Mouse (Mus musculus) hindbrain, embryonic 15.5 days (tissue): ENCODE measurements at regions not wholly inside any gene's neighbourhood (a gene's known extent, or its start where the extent isn't known, plus 50 kb on each side); places are given as distances from the start of the nearest gene placed in this dataset.

Source experiments
- ATAC-seq: fragments of 200-750 bp; cut with Nextera tagmentation; 2 replicates; pipeline ENCODE4 v1.8.0; 2017; ENCODE audit warnings: low read depth, moderate number of reproducible peaks, moderate TSS enrichment; ENCODE audit not compliant: low FRiP score
- H3K27ac ChIP-seq: fragments of 300-500 bp; sonication (generic); replicated peaks from 2 replicates; pipeline ENCODE4 v1.5.1; 2015; ENCODE audit warnings: mild to moderate bottlenecking, inconsistent platforms
- H3K27me3 ChIP-seq: fragments of 300-500 bp; sonication (generic); 2 replicates; pipeline ENCODE4 v1.6.1; 2015; ENCODE audit warnings: control low read depth, inconsistent platforms
- H3K36me3 ChIP-seq: fragments of 300-500 bp; sonication (generic); 2 replicates; pipeline ENCODE4 v1.6.1; 2015; ENCODE audit warnings: control low read depth, inconsistent platforms
- H3K4me1 ChIP-seq: fragments of 300-500 bp; sonication (generic); replicated peaks from 2 replicates; pipeline ENCODE4 v1.6.1; 2015; ENCODE audit warnings: control low read depth, inconsistent platforms
- H3K4me2 ChIP-seq: fragments of 300-500 bp; sonication (generic); 2 replicates; pipeline ENCODE4 v1.6.1; 2015; ENCODE audit warnings: moderate library complexity, mild to moderate bottlenecking, inconsistent platforms
- H3K4me3 ChIP-seq: fragments of 300-500 bp; sonication (generic); 2 replicates; pipeline ENCODE4 v1.5.1; 2015; ENCODE audit warnings: mild to moderate bottlenecking, inconsistent platforms
- H3K9ac ChIP-seq: fragments of 300-500 bp; sonication (generic); 2 replicates; pipeline ENCODE4 v1.6.1; 2015; ENCODE audit warnings: inconsistent platforms
- H3K9me3 ChIP-seq: fragments of 300-500 bp; sonication (generic); 2 replicates; pipeline ENCODE4 v1.6.1; 2016; ENCODE audit warnings: control low read depth, inconsistent platforms
- WGBS: fragments of 180-500 bp; shearing (Covaris S2); methylation state at CpG from one replicate; pipeline ENCODE4 v1.1.7; 2015; 5-methylcytosine and 5-hydroxymethylcytosine counted together

DNA sequence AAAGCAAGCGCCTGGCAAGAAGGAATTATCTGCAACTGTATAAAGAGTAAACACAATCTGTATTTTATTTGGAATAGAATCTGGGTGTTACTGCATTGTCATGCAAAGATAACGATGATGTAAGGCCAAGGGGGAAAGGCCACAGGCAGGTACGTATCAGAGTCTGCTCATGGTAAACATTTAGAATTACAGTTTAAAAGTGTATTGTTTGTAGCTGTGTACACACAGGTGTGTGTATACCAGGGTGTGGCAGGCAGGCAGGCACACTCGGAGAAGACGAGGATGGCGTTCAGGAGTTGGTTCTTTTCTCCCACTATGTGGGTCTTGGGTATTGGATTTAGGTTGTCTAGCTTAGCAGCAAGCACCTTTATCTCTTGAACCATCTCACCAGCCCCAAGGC, 242.9 kb upstream of the Atp5g3 start:
- no peaks in the 10 kb centered on the region for H3K36me3 ChIP-seq
- H3K27me3 ChIP-seq, result no peaks in the 10 kb centered on the region
- no peak overlapping the region for H3K4me3 ChIP-seq
- no peak overlapping the region for H3K9ac ChIP-seq
- H3K9me3 ChIP-seq, result no peaks in the 10 kb centered on the region
- no peak for ATAC-seq
- WGBS, result 85% methylated on average over 6 of the region's 6 CpGs
- no peak overlapping the region for H3K27ac ChIP-seq
- H3K4me1 ChIP-seq, result peaks cover 17% of the 10 kb centered on the region
- H3K4me2 ChIP-seq, result no peak overlapping the region

DNA sequence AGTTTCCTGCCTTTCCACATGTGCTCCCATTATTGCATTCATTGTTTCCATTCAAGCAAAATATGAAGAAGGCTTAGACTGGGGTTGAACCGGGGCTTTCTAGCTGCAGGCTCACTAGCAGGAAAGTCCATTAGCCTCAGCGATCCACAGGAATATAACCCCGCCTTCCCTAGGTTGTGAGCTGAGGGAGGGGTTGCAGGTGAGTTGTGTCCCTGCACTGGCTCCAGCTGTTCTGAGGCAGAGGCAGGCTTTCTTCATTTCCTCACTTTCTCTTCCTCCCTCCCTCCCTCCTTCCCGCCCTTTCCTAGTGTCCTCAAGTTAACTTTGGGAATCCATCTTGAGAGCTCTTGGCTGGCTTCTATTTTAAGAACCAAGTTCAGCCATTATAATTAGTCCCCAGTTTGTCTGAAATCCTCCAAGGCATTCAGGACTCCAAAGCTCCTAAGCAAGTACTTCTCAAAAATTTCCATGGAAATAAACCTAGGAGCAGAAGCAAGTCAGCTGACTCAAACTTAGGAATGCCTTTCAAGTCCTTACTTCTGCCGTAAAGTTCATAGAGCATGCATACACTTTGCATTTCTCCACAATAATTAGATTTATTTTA, 242.2 kb upstream of the Atp5g3 start:
- H3K36me3 ChIP-seq, result no peaks in the 10 kb centered on the region
- peak overlapping the region; percentile 13 for H3K4me2 ChIP-seq
- H3K9me3 ChIP-seq, result no peaks in the 10 kb centered on the region
- H3K9ac ChIP-seq, result no peak overlapping the region
- H3K4me3 ChIP-seq, result no peak overlapping the region
- no peak for ATAC-seq
- WGBS, result 45% methylated on average over 5 of the region's 5 CpGs
- H3K4me1 ChIP-seq, result peaks cover 17% of the 10 kb centered on the region
- peak overlapping the region; percentile 61 for H3K27ac ChIP-seq
- H3K27me3 ChIP-seq, result no peaks in the 10 kb centered on the region

DNA sequence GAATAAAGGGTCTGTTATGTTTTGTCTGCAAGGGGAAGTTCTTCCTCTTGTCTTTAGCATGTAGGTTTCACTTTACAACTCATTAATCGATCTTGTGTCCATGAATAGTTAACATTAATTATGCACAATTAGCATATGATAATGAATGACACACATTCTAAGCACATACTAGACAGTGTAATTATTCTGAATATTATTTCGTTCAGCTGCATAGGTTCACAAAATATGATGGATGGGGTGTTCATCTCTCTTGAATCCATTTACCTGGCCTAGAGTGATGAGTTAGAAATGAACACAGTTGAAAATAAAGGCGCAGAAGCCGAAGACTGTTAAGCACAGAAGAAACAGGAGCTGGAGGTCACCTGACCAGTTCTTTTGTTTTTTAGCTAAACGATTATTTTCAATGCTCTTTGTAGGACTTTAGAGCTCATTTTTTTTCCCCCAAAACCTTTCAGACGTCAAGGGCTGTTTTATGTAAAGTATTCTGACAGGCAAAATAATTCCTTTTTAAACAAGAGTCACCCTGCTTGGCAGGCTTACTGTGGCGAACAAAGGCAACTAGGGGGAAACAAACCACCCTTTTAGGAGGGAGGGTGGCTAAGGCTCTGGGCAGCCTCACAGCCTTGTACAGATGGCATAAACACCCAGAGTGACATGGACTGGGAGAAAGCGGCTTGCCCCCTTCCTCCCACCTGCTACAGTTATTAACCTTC, 241.6 kb upstream of the Atp5g3 start:
- 19% methylated on average over 8 of the region's 8 CpGs for WGBS
- no peak for ATAC-seq
- peaks cover 17% of the 10 kb centered on the region for H3K4me1 ChIP-seq
- no peak overlapping the region for H3K4me3 ChIP-seq
- H3K27ac ChIP-seq, result peak overlapping the region; percentile 61
- no peaks in the 10 kb centered on the region for H3K9me3 ChIP-seq
- H3K4me2 ChIP-seq, result peak overlapping the region; percentile 13
- no peaks in the 10 kb centered on the region for H3K27me3 ChIP-seq
- H3K36me3 ChIP-seq, result no peaks in the 10 kb centered on the region
- H3K9ac ChIP-seq, result no peak overlapping the region

DNA sequence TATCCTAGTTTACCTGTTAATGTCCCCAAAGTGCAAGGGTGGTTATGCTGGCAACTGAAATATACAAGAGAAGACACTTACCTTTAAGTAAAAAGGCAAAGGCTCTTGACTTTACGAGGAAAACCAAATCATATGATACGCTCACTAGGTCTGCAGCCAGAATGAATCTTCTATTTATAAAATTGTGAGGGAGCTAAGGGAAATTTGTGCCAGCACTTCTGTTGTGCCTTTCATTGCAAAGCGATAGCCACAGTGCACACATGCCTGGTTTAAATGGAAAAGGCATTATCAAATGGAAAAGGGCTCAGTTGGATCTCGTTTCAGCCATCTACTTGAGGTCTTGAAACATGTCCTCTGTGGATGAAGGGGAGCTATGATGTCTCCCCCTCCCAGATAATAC, 236.1 kb upstream of the Atp5g3 start:
- WGBS, result 78% methylated on average over 4 of the region's 4 CpGs

DNA sequence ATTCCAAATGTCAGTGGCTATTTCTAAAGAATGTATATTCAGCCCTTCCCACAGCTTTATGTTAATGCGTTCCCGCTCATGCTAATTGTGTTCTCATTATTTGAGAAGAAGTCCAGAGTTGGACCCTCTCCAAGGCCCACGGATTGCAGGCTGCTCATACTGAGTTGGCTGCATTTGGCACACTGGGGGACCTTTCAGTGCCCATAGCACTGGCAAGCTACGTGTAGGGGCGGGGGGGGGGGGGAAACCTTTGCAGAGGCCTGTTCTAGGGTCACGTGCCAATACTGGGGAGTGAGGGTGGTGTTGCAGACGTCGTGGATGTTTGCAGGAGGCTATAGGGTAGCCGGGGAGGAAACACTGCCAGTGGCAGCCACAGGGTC, 225.5 kb upstream of the Atp5g3 start:
- Histone ChIP-seq H3K4me3 (no peak overlapping the region), H3K27ac (peak overlapping the region; percentile 48; the same call in 1 of the 2 replicates), H3K36me3 (no peaks in the 10 kb centered on the region), H3K9me3 (no peaks in the 10 kb centered on the region), H3K4me1 (peaks cover 19% of the 10 kb centered on the region), H3K27me3 (0 out of 2 replicates have a peak, but pooled peaks cover 3% of the 10 kb centered on the region), H3K4me2 (peak overlapping the region; percentile 33), H3K9ac (no peak overlapping the region)
- ATAC-seq, result peak; percentile 72
- 9% methylated on average over 9 of the region's 9 CpGs for WGBS

More for the DNA sequence above, 236.1 kb upstream of the Atp5g3 start:
- Histone ChIP-seq H3K36me3 (no peaks in the 10 kb centered on the region), H3K4me3 (no peak overlapping the region), H3K9ac (no peak overlapping the region), H3K27ac (no peak overlapping the region), H3K4me1 (peaks cover 5% of the 10 kb centered on the region; the same call in 1 of the 2 replicates), H3K4me2 (no peak overlapping the region), H3K27me3 (no peaks in the 10 kb centered on the region), H3K9me3 (no peaks in the 10 kb centered on the region)
- ATAC-seq, result no peak

DNA sequence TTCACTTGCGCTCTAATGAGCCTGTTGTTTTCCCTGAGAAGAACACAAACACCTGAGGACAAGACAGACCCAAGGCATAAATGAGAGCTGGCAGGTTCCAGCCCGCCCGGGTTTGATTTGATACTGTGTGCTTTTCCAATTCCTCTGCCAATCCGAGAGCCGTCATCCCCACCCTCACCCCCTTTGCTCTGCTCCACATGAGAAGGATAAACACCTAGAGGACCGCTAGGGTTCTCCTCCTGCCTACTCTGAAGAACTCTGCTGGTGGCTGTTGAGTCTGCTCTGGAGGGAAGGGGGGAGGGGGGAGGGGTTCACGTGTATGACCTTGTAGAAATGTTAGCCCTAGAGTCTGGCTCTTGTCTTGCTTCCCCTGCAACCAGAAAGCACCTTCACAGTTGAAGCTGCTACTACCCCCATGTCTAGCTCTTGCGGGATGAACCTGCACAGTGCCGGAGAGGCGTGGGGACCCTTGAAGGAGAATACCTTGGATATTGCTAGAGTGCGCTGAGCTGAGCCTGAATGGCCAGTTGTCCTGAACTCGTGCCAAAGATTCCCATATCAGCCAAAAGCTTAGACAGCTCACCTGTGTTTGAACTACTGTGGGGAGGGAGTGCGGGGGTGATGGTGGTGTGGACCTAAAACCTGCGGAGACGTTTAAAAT, 225.0 kb upstream of the Atp5g3 start:
- WGBS, result 32% methylated on average over 15 of the region's 15 CpGs
- H3K9me3 ChIP-seq, result no peaks in the 10 kb centered on the region
- no peaks in the 10 kb centered on the region for H3K36me3 ChIP-seq
- no peak overlapping the region for H3K9ac ChIP-seq
- peak overlapping the region; percentile 33 for H3K4me2 ChIP-seq
- peak; percentile 62; the same call in 1 of the 2 replicates for ATAC-seq
- peaks cover 19% of the 10 kb centered on the region for H3K4me1 ChIP-seq
- no peak overlapping the region for H3K4me3 ChIP-seq
- peak overlapping the region; percentile 48; the same call in 1 of the 2 replicates for H3K27ac ChIP-seq
- 0 out of 2 replicates have a peak, but pooled peaks cover 3% of the 10 kb centered on the region for H3K27me3 ChIP-seq

DNA sequence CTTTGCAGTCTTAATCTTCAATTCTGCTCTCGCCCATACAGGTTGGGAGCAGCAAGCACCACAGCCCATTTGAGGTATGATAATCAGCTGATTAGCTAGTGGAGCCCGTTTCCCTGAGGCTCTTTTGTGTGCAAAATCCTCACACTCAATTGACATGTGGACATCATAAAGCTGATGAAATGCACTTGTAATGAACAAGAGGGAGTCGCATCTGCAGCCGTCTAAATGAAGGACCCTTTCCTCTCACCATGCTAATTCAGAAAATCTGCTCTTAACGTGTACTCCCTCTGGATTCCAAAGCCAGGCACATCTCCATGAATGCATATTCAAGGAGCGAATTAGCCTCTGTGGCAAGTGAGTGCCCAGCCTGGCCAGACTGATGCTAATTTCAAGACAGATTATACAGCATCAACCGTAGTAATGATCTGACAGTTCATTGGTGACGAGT, 219.0 kb upstream of the Atp5g3 start:
- Histone ChIP-seq H3K36me3 (no peaks in the 10 kb centered on the region), H3K9me3 (no peaks in the 10 kb centered on the region), H3K4me1 (peaks cover 29% of the 10 kb centered on the region), H3K4me3 (no peak overlapping the region), H3K4me2 (peak overlapping the region; percentile 60), H3K9ac (0 out of 2 replicates have a peak overlapping the region, but pooled peaks have one; percentile 4), H3K27ac (peak overlapping the region; percentile 70), H3K27me3 (no peaks in the 10 kb centered on the region)
- 8% methylated on average over 8 of the region's 8 CpGs for WGBS
- ATAC-seq, result 0 out of 2 replicates have a peak, but pooled peaks have one; percentile 15

DNA sequence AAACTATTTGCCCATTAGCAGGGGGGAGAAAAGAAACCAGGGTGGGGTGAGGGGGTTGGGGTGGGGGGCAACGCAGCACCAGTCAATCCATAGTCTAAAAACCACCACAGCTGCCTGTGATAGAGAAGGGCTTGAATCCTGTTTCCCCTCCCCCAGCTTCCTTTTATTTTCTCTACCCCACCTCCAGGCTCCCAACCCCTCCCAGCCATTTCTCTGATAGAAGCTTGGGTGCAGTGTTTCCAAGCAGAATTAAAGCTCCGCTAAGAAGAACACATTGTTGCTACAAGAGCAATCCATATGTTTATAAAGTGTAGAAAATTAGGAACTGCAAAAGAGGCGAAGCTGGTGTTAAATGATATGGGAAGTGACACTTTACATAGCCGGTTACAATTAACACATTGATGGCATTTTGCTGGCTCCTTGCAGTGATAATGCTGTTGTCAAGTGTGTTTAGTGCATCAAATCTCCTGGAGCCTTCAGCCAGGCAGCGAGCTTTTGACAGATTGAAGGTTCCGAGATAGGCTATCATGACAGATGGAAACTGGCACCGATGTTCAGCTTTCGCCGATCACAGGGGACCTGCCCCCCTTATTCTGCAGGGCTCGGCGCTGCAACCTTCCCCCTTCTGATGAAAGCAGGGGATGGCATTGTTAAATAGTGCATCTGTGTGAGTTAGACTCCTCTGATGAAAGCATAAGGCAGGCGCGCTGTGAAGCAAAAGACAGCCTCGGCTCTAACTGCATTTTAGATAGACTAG, 217.8 kb upstream of the Atp5g3 start:
- peaks cover 25% of the 10 kb centered on the region for H3K4me1 ChIP-seq
- WGBS, result under 1% methylated on average over 14 of the region's 14 CpGs
- H3K27ac ChIP-seq, result peak overlapping the region; percentile 70
- peak overlapping the region; percentile 41 for H3K9ac ChIP-seq
- no peaks in the 10 kb centered on the region for H3K9me3 ChIP-seq
- no peaks in the 10 kb centered on the region for H3K27me3 ChIP-seq
- peak; percentile 81 for ATAC-seq
- peak overlapping the region; percentile 60 for H3K4me2 ChIP-seq
- H3K4me3 ChIP-seq, result peak overlapping the region; percentile 32
- H3K36me3 ChIP-seq, result no peaks in the 10 kb centered on the region

DNA sequence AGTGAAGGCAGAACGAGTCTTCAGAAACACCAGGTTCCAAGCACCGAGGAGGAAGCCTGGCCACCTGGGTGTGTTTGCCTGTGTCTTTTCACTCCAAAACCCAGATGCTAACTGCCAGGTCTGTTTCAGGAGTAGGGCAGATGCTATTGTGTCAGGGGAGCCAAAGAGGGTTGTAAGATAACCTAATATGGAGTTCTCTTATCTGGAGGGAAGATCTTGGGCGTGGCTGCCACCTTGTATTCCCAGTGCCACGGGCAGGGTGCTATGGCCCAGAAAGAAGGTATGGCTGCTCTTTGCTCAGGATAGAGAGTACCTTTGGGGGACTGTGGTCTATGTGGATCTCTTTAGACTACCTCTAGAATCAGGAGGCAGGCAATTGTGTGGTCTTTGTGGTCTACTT, 216.0 kb upstream of the Atp5g3 start:
- Histone ChIP-seq H3K4me1 (peaks cover 29% of the 10 kb centered on the region), H3K4me3 (no peak overlapping the region), H3K27ac (no peak overlapping the region), H3K9me3 (no peaks in the 10 kb centered on the region), H3K4me2 (no peak overlapping the region), H3K36me3 (no peaks in the 10 kb centered on the region), H3K9ac (no peak overlapping the region), H3K27me3 (no peaks in the 10 kb centered on the region)
- no peak for ATAC-seq
- 92% methylated on average over 4 of the region's 4 CpGs for WGBS

DNA sequence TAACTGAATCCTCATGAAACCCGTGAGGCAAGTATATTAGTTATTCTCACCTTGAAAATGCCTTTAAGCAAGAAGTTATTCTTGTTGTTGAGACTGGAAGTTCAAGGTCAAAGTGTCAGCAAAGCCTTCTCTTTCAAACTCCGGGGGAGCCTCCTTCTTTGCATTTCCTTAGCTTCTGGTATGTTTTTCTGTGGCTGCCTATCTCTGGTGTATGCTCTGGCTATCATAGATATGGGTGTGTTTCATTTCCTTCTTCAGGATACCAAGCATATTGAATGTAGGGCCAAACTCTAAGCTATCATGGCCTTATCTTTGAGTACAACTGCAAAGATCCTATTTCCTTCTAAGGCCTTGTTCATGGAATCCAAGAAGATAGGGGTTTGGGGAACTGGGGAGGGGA, 213.1 kb upstream of the Atp5g3 start:
- H3K4me3 ChIP-seq, result no peak overlapping the region
- peaks cover 25% of the 10 kb centered on the region for H3K4me1 ChIP-seq
- no peak overlapping the region for H3K9ac ChIP-seq
- H3K27ac ChIP-seq, result no peak overlapping the region
- no peak for ATAC-seq
- no peak overlapping the region for H3K4me2 ChIP-seq
- H3K36me3 ChIP-seq, result no peaks in the 10 kb centered on the region
- no peaks in the 10 kb centered on the region for H3K27me3 ChIP-seq
- no peaks in the 10 kb centered on the region for H3K9me3 ChIP-seq
- WGBS, result 60% methylated on average over 2 of the region's 2 CpGs

DNA sequence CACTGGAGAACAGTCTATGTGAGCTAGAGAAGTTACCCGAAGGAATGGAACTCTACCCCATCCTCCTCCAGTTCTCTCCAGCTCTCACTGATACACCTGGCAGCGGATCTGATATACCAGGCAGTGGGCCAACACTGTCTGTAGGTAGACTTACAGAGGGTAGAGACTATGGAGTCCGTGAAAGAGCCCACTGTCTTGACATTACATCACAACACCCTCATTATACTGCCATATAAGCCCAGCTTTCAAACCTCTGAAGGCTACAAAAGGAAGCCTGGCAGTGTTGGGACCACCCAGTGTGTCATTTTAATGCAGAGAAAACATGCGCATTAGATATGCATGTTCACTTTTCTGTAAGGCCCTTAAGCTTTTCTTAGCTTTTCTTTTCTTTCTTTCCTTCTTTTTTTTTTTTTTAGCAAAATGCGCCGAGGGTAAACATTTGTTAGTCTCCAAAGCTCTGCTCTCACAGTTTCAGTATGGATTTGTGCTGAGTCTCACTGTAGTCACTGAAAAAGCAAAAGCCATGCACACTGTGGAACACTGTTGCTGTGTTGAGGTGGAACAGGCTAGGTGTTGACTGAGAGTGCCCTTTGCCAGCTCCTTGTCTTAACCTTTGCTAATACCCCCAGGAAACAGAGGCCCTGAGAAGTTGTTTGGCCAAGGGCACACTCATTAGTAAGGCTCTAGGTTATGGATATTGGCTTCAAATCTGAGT, 212.4 kb upstream of the Atp5g3 start:
- ATAC-seq, result peak; percentile 59

More for the DNA sequence above, 212.4 kb upstream of the Atp5g3 start:
- Histone ChIP-seq H3K36me3 (no peaks in the 10 kb centered on the region), H3K27ac (no peak overlapping the region), H3K9ac (no peak overlapping the region), H3K4me2 (no peak overlapping the region), H3K4me1 (peaks cover 20% of the 10 kb centered on the region), H3K4me3 (no peak overlapping the region), H3K9me3 (no peaks in the 10 kb centered on the region), H3K27me3 (no peaks in the 10 kb centered on the region)
- WGBS, result 22% methylated on average over 6 of the region's 6 CpGs
